Mouse (Mus musculus) heart, postnatal 36 days (tissue): Measurements from ENCODE around the gene Gm8890. TPM values are rescaled to one million over a fixed set of nuclear protein-coding genes. Genes with fewer than 3 reads are reported as not detected.
"Not testable (repeated sequence)": the region's sequence is repeated elsewhere in the genome, so short reads cannot be mapped to it uniquely, and the experiment has no call there.

Experiments used
- DNase-seq, 2 experiments: peaks; one replicate each; pipeline ENCODE4 v3.0.0; 2021 to 2022
- intact Hi-C: fragments of 180-260 bp; cut with DNase I; formaldehyde crosslinking; loops from one replicate; pipeline ENCODE4 v1.15.1; 2025
- total RNA-seq, 2 experiments: library from RNA; stranded (reverse); gene quantifications; 2 replicates each; pipeline ENCODE4 v1.2.3; 2021

The Gm8890 gene
- not detected for total RNA-seq

GRCm38 (mm10) chr5:11255733-11256132 lies at the start of gene Gm8890:
Gene Gm8890, plus strand, starts transcription at chr5:11256033.
- intact Hi-C loops, result not testable (repeated sequence)

GRCm38 (mm10) chr5:11256221-11256620 lies 388 bp downstream of the Gm8890 start:
- intact Hi-C loops, result not testable (repeated sequence)

More at GRCm38 (mm10) chr5:11255733-11256132, at the start of gene Gm8890:
- DNase-seq, result not testable (repeated sequence)

More at GRCm38 (mm10) chr5:11256221-11256620, 388 bp downstream of the Gm8890 start:
- DNase-seq, result not testable (repeated sequence)

Other genes starting within 250 kb of the Gm8890 start
- gene Gm8879, start 128.4 kb upstream of the Gm8890 start, total RNA-seq, result not detected
- not detected for gene Gm5861, start 73.0 kb upstream of the Gm8890 start, total RNA-seq
- gene Speer1, start 85.5 kb downstream of the Gm8890 start, total RNA-seq, result not detected
- not detected for gene Gm8897, start 160.4 kb downstream of the Gm8890 start, total RNA-seq
- gene Gm8906, start 246.7 kb downstream of the Gm8890 start, total RNA-seq, result not detected